Comparison of ENCODE assay signal across 8 mouse cellular contexts in genomic region chr15:81522761-81523168, GRCm38 (mm10). TPM values are rescaled to one million over a fixed set of nuclear protein-coding genes. Genes with fewer than 3 reads are reported as not detected.
DNase-seq lines count a peak whose midpoint lies in the region; ATAC-seq and TF ChIP-seq lines count a peak whose summit lies in the region.

No protein-coding gene starts in this region.

- peak overlapping the region; percentile 68 for H3K27ac ChIP-seq in kidney, embryonic 14.5 days (ENCODE audit: low read depth, low read length)
- H3K27ac ChIP-seq in liver, postnatal 0 days (ENCODE audit: low read depth), result peak overlapping the region; percentile 94

- CTCF ChIA-PET in Patski (lab: Charles Lee), result no interaction called here

- TF ChIP-seq CTCF in Patski (IDR thresholded peaks at IDR 0.05), result no peak
- TF ChIP-seq CTCF in liver, postnatal 0 days (IDR thresholded peaks at IDR 0.05; ENCODE audit: low read depth), result no peak

- WGBS in kidney, embryonic 14.5 days, result 0% methylated on average over 16 of the region's 16 CpGs
- under 1% methylated on average over 16 of the region's 16 CpGs for WGBS in liver, postnatal 0 days (ENCODE audit: insufficient replicate concordance)

- no peaks in the 10 kb centered on the region for H3K9me3 ChIP-seq in kidney, embryonic 14.5 days (ENCODE audit: control insufficient read depth, low read length)
- H3K9me3 ChIP-seq in liver, postnatal 0 days (ENCODE audit: low read length), result no peaks in the 10 kb centered on the region

- peaks cover 3% of the 10 kb centered on the region; the same call in 1 of the 2 replicates for H3K4me1 ChIP-seq in kidney, embryonic 14.5 days (ENCODE audit: control insufficient read depth, insufficient read depth, low read length)
- 0 out of 2 replicates have a peak, but pooled peaks cover 2% of the 10 kb centered on the region for H3K4me1 ChIP-seq in liver, postnatal 0 days (ENCODE audit: insufficient read depth)

- H3K4me3 ChIP-seq in kidney, embryonic 14.5 days (ENCODE audit: low read length), result peak overlapping the region; percentile 55
- H3K4me3 ChIP-seq in liver, postnatal 0 days (ENCODE audit: low read depth, low read length), result peak overlapping the region; percentile 55

- POLR2A ChIA-PET in Patski (lab: Charles Lee), result no interaction called here

- no peak for DNase-seq in kidney, adult 18-20 months
- DNase-seq in Patski (ENCODE audit: low read depth, low spot score), result no peak
- no peak for DNase-seq in liver, postnatal 0 days
- no peak for DNase-seq in gastrocnemius, postnatal 4 days (ENCODE audit: low spot score in 2 of 2)
- no peak for DNase-seq in frontal cortex, postnatal 25 days (ENCODE audit: low spot score in 2 of 2)
- no peak for DNase-seq in retina, postnatal 1 day

- in situ Hi-C loops in Patski (cut with MboI; ENCODE audit: low pct_unique_long_range_greater_than_20kb), result no loop called here

- peak overlapping the region; percentile 73 for H3K4me2 ChIP-seq in kidney, embryonic 14.5 days (replicated peaks; ENCODE audit: low read depth, low read length)
- H3K4me2 ChIP-seq in liver, postnatal 0 days (ENCODE audit: low read depth, low read length), result peak overlapping the region; percentile 85

- H3K9ac ChIP-seq in kidney, embryonic 14.5 days (ENCODE audit: low read depth, low read length), result peak overlapping the region; percentile 57
- peak overlapping the region; percentile 67 for H3K9ac ChIP-seq in liver, postnatal 0 days (replicated peaks)

- ATAC-seq in kidney, embryonic 14.5 days (ENCODE audit: low FRiP score, low TSS enrichment), result peak; percentile 80
- peak; percentile 46 for ATAC-seq in Patski
- peak; percentile 49 for ATAC-seq in granulocyte monocyte progenitor cell, adult 5-6 weeks (replicated peaks; ENCODE audit: poor library complexity, severe bottlenecking)
- peak; percentile 72 for ATAC-seq in liver, postnatal 0 days

- H3K36me3 ChIP-seq in kidney, embryonic 14.5 days (ENCODE audit: control insufficient read depth, insufficient read depth, low read length), result no peaks in the 10 kb centered on the region
- H3K36me3 ChIP-seq in liver, postnatal 0 days (replicated peaks; ENCODE audit: insufficient read depth, low read length), result no peaks in the 10 kb centered on the region

- TF ChIP-seq EP300 in liver, postnatal 0 days (IDR thresholded peaks at IDR 0.05; ENCODE audit: low read depth), result no peak

- H3K27me3 ChIP-seq in kidney, embryonic 14.5 days (ENCODE audit: control insufficient read depth, insufficient read depth, low read length), result no peaks in the 10 kb centered on the region
- H3K27me3 ChIP-seq in Patski, result peaks cover 7% of the 10 kb centered on the region
- no peaks in the 10 kb centered on the region for H3K27me3 ChIP-seq in liver, postnatal 0 days (ENCODE audit: insufficient read depth, low read length)

RNA-seq across cellular contexts. Expression of gene Rbx1, which starts 56.7 kb away (rescaled TPM):
- polyA plus RNA-seq in kidney, embryonic 14.5 days (2014; fragmentation: Nextera tagmentation; extraction: Ambion mirVana), result 512 and 656 TPM in 2 replicates
- 157 TPM for polyA plus RNA-seq in Patski (2021)
- 251 and 317 TPM in 2 replicates for total RNA-seq in granulocyte monocyte progenitor cell, adult 5-6 weeks (2014; fragmentation: Nextera tagmentation)
- total RNA-seq in granulocyte monocyte progenitor cell, adult 5-6 weeks (2017), result 170 and 241 TPM in 2 replicates
- 234 and 241 TPM in 2 replicates for polyA plus RNA-seq in liver, postnatal 0 days (2015; fragmentation: Nextera tagmentation; extraction: Ambion mirVana)
- total RNA-seq in gastrocnemius, postnatal 4 days (2021), result 100 to 1,000 TPM; 126 to 134 TPM
